Mouse (Mus musculus): ENCODE measurements at regions not wholly inside any gene's neighbourhood (a gene's known extent, or its start where the extent isn't known, plus 50 kb on each side); places are given as distances from the start of the nearest gene placed in this dataset.

DNA sequence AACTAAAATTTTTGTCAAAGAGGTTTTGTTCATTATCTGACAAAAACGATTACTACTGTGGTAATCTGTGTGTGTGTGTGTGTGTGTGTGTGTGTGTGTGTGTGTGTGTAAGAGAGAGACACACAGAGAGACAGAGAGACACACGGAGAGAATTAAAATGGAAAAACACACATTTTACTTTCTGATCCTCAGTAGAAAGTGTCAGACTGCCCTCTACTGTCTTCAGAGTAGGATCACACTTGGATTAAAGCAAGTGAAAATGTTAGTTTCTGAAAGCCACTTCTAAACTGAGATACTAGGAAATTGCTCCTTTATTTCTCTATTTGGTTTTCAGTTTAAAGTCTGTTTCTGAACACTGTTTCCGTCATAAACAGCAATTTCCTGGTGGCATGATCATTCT lies 57.3 kb upstream of the Cylc1 start:
- Histone ChIP-seq H3K4me3 (ENCODE audit: low read depth, low read length) (no peak overlapping the region), H3K4me2 (ENCODE audit: low read depth, low read length) (no peak overlapping the region), H3K9me3 (replicated peaks; ENCODE audit: control insufficient read depth, low read length) (no peaks in the 10 kb centered on the region), H3K27me3 (ENCODE audit: control insufficient read depth, insufficient read depth, low read length) (no peaks in the 10 kb centered on the region), H3K9ac (replicated peaks; ENCODE audit: low read length) (no peak overlapping the region), H3K4me1 (ENCODE audit: control insufficient read depth, insufficient read depth, low read length) (no peaks in the 10 kb centered on the region), H3K36me3 (replicated peaks; ENCODE audit: control insufficient read depth, insufficient read depth, low read depth, low read length) (no peaks in the 10 kb centered on the region), H3K27ac (replicated peaks; ENCODE audit: low read depth, low read length) (no peak overlapping the region)
- ATAC-seq (replicated peaks; ENCODE audit: insufficient number of reproducible peaks, low FRiP score, low TSS enrichment, low read depth) (no peak), DNase-seq (ENCODE audit: low spot score) (peak; percentile 53)
- WGBS: 19% methylated on average over 3 of the region's 3 CpGs

All from embryonic facial prominence, embryonic 11.5 days (tissue).